Mouse (Mus musculus) embryo, embryonic 10 days (tissue): ENCODE measurements around the gene Ankrd33.
"Not testable (repeated sequence)": the region's sequence is repeated elsewhere in the genome, so short reads cannot be mapped to it uniquely, and the experiment has no call there.

ENCODE experiments used
- DNase-seq: peaks from one replicate; pipeline ENCODE4 v3.0.0-alpha.2; 2015; ENCODE audit warnings: low spot score

Ankrd33 gene

DNA sequence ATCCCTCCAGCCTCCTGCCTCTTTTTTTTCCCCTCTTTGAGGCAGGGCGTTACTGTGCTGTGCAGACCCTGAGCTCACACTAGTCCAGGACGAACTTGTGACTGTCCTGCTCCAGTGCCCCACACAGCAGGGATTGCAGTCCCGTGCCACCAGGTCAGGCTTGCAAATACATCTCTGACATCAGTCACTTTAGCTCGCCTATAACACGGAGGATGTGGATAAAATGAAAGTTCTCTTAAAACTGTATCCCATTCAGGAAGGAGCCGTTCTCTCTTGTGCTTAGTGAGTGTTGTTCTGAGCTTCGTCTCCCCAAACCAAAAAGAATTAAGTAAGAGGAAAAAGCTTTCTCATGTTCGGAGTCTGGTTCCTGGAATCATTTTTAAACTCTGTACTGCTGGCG is 29.1 kb upstream of the Ankrd33 start:
- no peak for DNase-seq

- DNase-seq = no peak
These were observed 28.6 kb upstream of the Ankrd33 start for GRCm38 (mm10) chr15:101086956-101087355.

- DNase-seq = no peak
These were observed 27.3 kb upstream of the Ankrd33 start for GRCm38 (mm10) chr15:101088291-101088690.

DNA sequence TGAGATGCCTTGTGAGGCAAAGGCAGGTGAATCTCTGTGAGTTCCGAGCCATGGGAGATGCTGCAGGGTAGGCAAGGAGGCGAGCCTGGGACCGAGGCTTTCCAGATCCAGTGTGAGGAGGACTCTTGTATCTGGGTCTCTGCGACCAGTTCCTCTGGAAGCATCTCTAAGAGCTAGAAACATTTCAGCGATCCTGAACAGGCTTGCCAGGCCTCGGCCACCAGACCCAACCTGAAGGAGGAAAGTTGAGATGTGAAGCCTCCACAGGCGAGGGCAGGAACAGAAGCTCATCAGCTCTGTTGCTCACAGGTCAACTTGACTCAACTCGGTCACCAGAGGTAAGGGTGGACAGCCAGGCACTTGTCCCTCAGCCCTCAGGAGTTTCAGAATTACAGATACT is 24.0 kb upstream of the Ankrd33 start:
- DNase-seq = no peak

- peak; percentile 74 for DNase-seq
These were observed 23.3 kb upstream of the Ankrd33 start for GRCm38 (mm10) chr15:101092121-101092828.

GRCm38 (mm10) chr15:101092829-101093648 is 22.5 kb upstream of the Ankrd33 start:
- peak; percentile 92 for DNase-seq

GRCm38 (mm10) chr15:101093988-101094387 is 21.6 kb upstream of the Ankrd33 start:
- peak; percentile 76 for DNase-seq

DNA sequence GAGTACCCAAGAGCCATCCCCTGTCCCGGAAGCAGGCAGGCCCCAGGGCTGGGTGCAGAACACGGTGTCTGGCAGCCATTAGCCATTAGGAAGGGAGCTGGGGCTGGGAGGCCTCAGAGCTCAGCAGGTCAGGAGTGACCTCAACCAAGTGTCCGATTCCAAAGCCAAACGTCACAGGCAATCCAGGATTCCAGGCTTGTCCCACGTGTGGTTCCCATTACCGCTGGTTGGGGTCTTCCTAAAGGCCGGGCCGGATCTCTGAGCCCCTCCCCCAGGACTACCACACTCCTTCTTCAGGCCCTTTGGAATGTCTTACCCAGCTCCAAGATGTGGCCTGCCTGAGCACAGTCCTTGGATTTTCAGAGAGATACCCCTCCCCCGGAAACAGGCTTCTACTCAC is 20.6 kb upstream of the Ankrd33 start:
- peak; percentile 88 for DNase-seq

DNA sequence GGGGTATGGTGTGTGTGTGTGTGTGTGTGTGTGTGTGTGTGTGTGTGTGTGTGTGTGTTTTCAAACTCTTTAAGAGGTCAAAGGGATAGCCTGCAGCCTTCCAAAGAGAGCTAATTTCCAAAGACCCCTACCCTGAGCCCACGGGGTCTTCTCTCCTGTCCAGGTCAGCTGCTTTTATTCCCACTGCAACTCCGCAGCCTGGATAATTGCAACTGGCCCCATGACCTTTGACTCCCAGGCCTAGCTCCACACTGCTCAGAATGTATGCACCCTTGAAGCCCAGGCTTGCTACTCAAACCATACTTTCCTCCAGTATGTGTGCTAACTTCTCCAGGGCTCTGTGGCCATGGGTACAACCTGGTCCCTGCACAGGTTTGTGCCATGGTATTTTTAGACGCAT is 20.2 kb upstream of the Ankrd33 start:
- DNase-seq = peak; percentile 80

- DNase-seq = peak; percentile 94
These were observed 17.4 kb upstream of the Ankrd33 start for GRCm38 (mm10) chr15:101097985-101098651.

DNA sequence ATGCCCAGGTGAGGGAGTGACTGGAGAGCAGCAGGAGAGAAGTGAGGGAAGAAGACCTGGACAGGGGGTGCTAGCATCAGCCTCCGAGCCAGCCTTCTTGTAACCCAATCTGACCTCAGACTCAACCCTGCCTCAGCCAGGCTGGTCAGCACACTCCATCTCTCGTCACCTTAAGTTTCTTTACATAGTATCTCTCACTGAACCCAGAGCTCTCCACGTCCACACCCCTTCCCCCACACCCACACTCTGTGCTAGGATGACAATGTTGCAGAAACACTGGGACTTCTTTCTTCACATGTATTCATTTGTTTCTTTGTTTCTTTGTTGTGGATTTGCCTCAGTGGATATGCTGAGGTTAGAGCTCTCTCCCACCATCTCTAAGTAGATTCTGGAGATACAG is 14.6 kb upstream of the Ankrd33 start:
- no peak for DNase-seq

DNA sequence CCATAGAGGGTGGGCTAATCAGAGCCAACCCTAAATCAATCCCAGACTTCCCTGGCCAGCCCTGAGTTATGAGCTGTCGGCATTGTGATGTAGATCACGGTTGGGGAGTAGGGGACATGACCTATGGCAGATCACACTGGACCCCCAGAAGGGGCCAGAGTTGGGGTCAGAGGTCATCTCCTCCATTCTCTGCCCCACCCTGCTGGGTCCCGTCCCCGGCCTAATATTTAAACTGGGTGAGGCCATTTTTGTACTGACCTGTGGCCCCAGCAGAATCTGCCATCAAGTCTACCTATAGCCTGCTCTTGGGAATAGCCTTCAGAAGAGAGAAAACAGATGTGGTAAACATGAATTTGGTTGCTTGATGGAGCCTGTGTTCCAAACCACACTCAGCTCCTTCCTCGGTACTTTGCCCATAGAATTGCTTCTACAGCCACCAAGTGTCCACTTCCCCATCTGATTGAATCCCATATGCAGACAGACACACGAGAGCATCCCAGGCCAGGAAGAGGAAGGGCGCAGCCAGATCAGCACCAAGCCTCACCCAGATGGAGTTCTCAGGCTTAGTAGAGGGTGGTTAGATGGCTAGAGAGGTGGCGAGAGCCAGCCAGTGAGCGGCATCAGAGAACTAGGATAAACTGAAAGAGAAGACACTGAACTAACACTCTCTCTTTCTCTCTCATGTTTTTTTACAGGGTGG is 11.8 kb upstream of the Ankrd33 start:
- DNase-seq = peak; percentile 47

DNA sequence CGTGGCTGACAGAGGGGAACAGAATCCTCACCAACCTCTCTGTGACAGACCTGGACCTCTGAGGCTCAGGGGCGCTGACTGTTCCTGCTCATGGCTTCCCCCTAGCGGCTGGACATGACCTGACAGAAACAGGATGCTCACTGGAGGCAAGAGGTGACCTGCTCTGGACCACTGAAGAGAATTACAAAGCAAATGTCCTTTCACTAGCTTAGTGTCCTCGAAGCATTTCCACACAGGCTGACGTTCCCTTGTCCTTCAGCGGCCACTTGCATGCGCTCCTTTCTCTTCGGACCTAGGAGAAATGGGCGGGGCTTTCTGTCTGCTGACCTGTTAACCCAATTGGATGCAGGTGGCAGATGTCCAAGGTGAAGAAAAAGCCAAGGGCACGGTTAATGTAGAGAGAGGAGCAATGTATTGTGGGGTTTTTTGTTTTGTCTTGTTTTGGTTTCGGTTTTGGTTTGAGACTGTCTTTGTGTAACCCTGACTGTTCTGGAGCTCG is 10.0 kb upstream of the Ankrd33 start:
- peak; percentile 91 for DNase-seq

GRCm38 (mm10) chr15:101106011-101106410 is 9.5 kb upstream of the Ankrd33 start:
- DNase-seq = no peak

- DNase-seq = no peak
These were observed 7.5 kb upstream of the Ankrd33 start for GRCm38 (mm10) chr15:101107906-101108671.

DNA sequence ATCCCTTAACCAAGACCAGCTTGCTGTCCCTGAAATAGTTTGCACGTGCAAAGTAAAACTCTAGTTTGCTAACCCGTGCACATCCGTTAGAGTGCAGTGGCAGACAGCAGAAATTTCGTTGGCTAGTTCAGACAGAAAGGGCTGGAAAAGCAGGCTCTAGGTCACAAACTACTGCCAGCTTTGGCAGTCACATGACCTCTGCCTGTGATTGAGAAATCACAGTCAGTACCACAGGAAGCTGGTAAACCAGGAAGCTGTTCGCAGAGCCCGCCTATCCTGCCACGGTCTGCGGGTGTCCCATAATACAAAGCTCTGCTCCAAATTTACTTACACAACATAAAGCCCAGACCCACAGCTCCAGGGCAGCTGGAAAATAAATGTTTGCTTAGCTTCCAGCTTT is 2.4 kb upstream of the Ankrd33 start:
- no peak for DNase-seq

GRCm38 (mm10) chr15:101113778-101114177 is 1.8 kb upstream of the Ankrd33 start:
- DNase-seq = not testable (repeated sequence)

GRCm38 (mm10) chr15:101118399-101119125 is 3.0 kb downstream of the Ankrd33 start:
- DNase-seq = peak; percentile 78

DNA sequence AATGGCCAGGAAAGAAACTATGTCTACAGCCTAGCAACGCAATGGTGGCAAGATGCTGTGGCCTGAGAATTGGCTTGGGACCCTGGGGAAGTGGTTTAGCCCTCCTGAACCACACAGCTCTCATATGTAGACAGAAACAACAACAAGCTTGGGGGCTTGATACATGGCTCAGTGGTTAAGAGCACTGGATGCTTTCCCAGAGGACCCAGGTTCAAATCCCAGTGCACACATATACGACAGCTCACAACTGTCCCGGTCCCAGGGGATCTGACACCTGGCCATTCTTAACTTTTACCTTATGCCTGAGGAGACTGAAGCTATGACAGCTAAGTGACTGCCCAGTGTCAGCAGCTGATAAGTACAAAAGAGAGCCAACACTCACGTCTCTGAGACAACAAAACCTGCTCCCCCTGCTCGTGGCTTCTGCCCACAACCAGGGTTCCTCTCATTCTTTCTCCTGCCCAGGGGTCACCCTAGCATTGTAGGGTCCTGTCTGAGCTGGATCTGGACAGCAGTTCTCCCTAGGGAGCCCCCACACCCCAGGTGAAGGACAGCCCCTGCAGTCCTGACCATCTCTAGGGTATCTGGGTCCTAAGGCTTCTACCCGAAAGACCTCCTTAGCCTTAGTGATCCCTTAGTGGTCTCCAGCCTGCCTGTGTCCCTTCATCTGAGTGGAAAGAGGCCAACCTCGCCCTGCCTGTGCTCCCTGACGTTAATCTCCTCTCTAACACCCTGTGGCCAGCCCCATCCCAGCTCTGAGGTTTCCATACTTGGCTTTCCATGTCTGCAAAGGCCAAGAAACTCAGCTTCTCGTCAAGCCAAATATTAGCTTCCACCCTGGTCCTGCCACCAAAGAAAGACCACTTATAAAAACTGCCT is 6.1 kb downstream of the Ankrd33 start:
- DNase-seq = no peak

- no peak for DNase-seq
These were observed 6.7 kb downstream of the Ankrd33 start for GRCm38 (mm10) chr15:101122290-101122589.
